Mouse (Mus musculus) layer of hippocampus, adult 9-11 months (tissue): ENCODE results near the gene Ppp1r37.
A peak's percentile ranks its signal among the peaks of the same experiment; 100 is the strongest.
"Not testable (repeated sequence)": the region's sequence is repeated elsewhere in the genome, so short reads cannot be mapped to it uniquely, and the experiment has no call there.

ENCODE experiments used
- DNase-seq: peaks from one replicate; pipeline ENCODE4 v3.0.0; 2022

The Ppp1r37 gene

GRCm38 (mm10) chr7:19562643-19563410 lies at the start of gene Ppp1r37:
TSS of gene Ppp1r37 (minus strand) at chr7:19563076.
- no peak for DNase-seq

- no peak for DNase-seq
These were observed 48.1 kb upstream of the Ppp1r37 start for GRCm38 (mm10) chr7:19610969-19611368.

- DNase-seq, result no peak
These were observed 46.9 kb upstream of the Ppp1r37 start for GRCm38 (mm10) chr7:19609641-19610332.

- no peak for DNase-seq
These were observed 44.4 kb upstream of the Ppp1r37 start for GRCm38 (mm10) chr7:19607291-19607690.

- DNase-seq, result not testable (repeated sequence)
These were observed 41.8 kb upstream of the Ppp1r37 start for GRCm38 (mm10) chr7:19604606-19605214.

GRCm38 (mm10) chr7:19603849-19604605 lies 41.2 kb upstream of the Ppp1r37 start, which contains the start of gene Clasrp:
TSS of gene Clasrp (minus strand) at chr7:19604486.
- peak; percentile 95 for DNase-seq

- no peak for DNase-seq
These were observed 40.2 kb upstream of the Ppp1r37 start for GRCm38 (mm10) chr7:19603055-19603454.

- DNase-seq, result peak; percentile 92
These were observed 37.7 kb upstream of the Ppp1r37 start for GRCm38 (mm10) chr7:19600562-19600961.

- no peak for DNase-seq
These were observed 30.3 kb upstream of the Ppp1r37 start for GRCm38 (mm10) chr7:19593061-19593730.

GRCm38 (mm10) chr7:19589917-19590316 lies 27.0 kb upstream of the Ppp1r37 start:
- DNase-seq, result peak; percentile 84

- peak; percentile 47 for DNase-seq
These were observed 26.3 kb upstream of the Ppp1r37 start for GRCm38 (mm10) chr7:19589207-19589606.

- DNase-seq, result no peak
These were observed 23.4 kb upstream of the Ppp1r37 start for GRCm38 (mm10) chr7:19586269-19586668.

- no peak for DNase-seq
These were observed 17.8 kb upstream of the Ppp1r37 start for GRCm38 (mm10) chr7:19580634-19581033.

- DNase-seq, result no peak
These were observed 16.9 kb upstream of the Ppp1r37 start for GRCm38 (mm10) chr7:19579751-19580150.

- DNase-seq, result no peak
These were observed 15.6 kb upstream of the Ppp1r37 start for GRCm38 (mm10) chr7:19578436-19578835.

- DNase-seq, result no peak
These were observed 15.1 kb upstream of the Ppp1r37 start for GRCm38 (mm10) chr7:19577877-19578414.

GRCm38 (mm10) chr7:19577141-19577852 lies 14.4 kb upstream of the Ppp1r37 start, which contains the start of the genes Zfp296 and Gemin7:
TSS of gene Zfp296 (plus strand) at chr7:19577287.
TSS of gene Gemin7 (minus strand) at chr7:19577595.
- no peak for DNase-seq

GRCm38 (mm10) chr7:19575559-19575958 lies 12.7 kb upstream of the Ppp1r37 start:
- no peak for DNase-seq

- DNase-seq, result no peak
These were observed 10.9 kb upstream of the Ppp1r37 start for GRCm38 (mm10) chr7:19573776-19574140.

- peak; percentile 60 for DNase-seq
These were observed 10.3 kb upstream of the Ppp1r37 start for GRCm38 (mm10) chr7:19572926-19573775.
